Mouse (Mus musculus) c-Kit-negative CD71-positive TER-119-positive erythroid progenitor cells, embryonic 14.5 days (primary cell): ENCODE data around the gene Abca13.
"Not testable (repeated sequence)": the region's sequence is repeated elsewhere in the genome, so short reads cannot be mapped to it uniquely, and the experiment has no call there.

ENCODE experiments used
- DNase-seq: peaks from one replicate; pipeline ENCODE4 v3.0.0-alpha.2; 2013; ENCODE audit warnings: low read depth, low spot score

The Abca13 gene

GRCm38 (mm10) chr11:9191555-9192131 lies at the start of gene Abca13:
Abca13 (plus strand) TSS chr11:9191942.
- DNase-seq = no peak

- no peak for DNase-seq
These were observed 46.6 kb upstream of the Abca13 start for GRCm38 (mm10) chr11:9145113-9145512.

DNA sequence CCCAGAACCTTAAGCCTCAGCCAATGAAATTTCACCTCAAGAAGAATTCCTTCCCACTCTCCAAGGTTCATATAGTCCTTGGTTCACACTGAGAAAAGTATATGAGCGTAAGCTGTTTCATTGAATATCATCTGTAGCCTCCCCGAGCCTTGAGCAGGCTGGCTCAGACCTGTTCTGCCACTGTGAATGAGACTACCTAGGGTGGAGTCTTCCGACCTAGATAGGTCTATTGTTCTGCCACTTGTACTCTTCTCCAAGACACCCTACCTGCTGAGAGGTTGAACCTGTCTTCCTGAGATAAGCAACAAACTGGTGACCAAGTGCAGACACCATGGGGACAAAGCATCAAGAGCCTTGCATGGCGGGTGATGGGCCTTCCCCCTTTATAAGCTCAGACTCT lies 45.6 kb upstream of the Abca13 start:
- no peak for DNase-seq

DNA sequence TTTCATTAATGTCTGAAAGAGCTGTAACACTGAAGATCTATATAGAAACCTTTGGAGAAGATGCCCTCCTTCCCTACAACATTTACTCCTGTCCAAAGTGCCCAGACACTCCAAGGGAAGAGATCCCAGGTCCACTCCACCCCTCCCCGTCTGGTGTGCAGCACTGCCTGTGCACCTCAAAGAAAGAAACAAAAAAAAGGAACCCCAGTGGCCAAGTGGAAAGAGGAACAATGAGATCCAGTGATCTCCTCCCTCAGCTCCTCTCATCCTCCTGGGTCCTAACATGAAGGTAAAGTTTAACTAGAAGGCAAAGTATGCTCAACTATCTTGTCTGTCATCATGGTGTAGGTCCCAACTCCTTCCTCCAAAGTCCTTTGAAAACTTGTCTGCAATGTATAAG lies 45.1 kb upstream of the Abca13 start:
- no peak for DNase-seq

- no peak for DNase-seq
These were observed 43.5 kb upstream of the Abca13 start for GRCm38 (mm10) chr11:9148206-9148605.

GRCm38 (mm10) chr11:9150403-9150802 lies 41.3 kb upstream of the Abca13 start:
- not testable (repeated sequence) for DNase-seq

GRCm38 (mm10) chr11:9159953-9160352 lies 31.8 kb upstream of the Abca13 start:
- DNase-seq = no peak

DNA sequence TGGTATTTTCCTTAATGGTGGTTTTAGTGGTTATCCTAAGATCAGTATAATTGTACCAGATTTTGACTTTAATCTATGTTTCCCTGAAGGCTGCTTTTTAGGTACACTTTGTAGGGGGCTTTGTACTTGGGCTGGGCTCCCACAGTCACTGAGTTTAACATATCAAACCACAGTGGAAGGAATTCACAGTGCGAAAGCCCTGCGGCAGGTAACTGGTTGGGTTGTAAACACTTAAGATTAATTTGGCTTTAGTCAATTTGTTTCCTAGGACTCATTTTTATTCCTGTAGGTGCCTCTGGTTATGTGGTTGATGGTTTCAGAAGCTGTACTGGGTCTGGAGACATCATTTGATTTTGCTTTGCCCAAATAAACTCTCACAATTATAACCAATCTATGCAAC lies 24.4 kb upstream of the Abca13 start:
- DNase-seq = no peak

- no peak for DNase-seq
These were observed 10.3 kb upstream of the Abca13 start for GRCm38 (mm10) chr11:9181477-9181876.

DNA sequence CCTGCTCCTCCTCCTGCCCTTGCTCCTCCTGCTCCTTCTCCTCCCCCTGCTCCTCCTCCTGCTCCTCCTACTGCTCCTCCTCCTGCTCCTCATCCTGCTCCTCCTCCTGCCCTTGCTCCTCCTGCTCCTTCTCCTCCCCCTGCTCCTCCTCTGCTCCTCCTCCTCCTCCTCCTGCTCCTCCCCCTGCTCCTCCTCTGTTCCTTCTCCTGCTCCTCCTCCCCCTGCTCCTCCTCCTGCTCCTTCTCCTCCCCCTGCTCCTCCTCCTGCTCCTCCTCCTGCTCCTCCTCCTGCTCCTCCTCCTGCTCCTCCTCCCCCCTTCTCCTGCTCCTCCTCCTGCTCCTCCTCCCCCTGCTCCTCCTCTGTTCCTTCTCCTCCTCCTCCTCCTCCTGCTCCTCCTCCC lies 2.3 kb upstream of the Abca13 start:
- DNase-seq = not testable (repeated sequence)

GRCm38 (mm10) chr11:9190772-9191554 lies 779 bp upstream of the Abca13 start:
- DNase-seq = no peak

DNA sequence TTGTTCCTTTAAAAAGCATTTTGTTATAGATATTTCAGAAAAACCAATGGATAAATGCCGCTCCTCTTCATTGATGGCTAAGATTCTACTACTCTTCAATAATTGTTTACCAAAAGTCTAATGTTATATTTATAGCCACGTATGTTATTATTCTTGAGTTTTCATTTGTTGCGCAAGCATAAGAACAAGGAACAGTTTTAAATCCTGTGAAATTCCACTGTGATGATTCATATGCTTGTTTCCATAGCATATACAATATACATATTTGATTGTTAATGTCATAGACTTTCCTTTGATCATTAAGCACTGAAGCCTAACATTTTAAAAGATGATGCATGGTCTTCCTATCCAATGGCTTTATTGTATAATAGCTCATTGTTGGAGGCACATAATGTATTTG lies 3.1 kb downstream of the Abca13 start:
- no peak for DNase-seq

- DNase-seq = no peak
These were observed 8.1 kb downstream of the Abca13 start for GRCm38 (mm10) chr11:9199868-9200267.

DNA sequence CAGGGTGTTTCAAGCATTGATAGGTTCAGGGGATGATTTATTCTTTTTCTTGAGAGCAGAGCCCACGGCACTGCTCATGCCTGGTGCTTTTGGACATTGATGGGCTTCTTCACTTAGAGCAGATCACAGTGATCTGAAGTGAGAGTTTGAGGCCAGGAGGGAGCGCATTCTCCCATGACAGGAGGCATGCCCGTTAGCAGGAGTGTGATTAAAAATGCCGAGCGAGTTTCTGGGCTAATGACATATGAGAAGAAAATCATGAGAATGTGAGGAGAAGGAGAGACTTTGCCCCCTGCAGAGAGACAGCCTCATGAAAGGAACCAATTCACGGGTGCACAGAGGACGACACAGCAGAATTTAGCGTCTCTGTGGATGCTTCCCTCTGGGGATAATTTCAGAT lies 19.0 kb downstream of the Abca13 start:
- DNase-seq = no peak

GRCm38 (mm10) chr11:9213580-9213979 lies 21.8 kb downstream of the Abca13 start:
- DNase-seq = no peak

DNA sequence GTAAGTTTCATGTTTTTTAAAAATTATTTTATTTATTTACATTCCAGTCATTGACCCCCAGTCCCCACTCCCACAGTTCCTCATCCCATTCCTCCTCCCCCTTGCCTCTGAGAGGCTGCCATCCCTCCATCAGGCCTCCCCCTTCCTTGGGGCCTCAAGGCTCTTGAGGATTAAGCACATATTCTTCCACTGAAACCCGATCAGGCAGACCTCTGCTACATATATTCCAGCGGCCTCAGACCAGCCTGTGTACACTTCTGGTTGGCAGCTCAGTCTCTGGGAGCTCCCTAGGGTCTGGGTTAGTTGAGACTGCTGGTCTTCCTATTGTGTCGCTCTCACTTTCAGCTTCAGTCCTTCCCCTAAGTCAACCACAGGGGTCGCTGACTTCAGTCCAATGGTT lies 24.5 kb downstream of the Abca13 start:
- no peak for DNase-seq

GRCm38 (mm10) chr11:9220501-9220900 lies 28.8 kb downstream of the Abca13 start:
- no peak for DNase-seq

GRCm38 (mm10) chr11:9221646-9222045 lies 29.9 kb downstream of the Abca13 start:
- DNase-seq = no peak

GRCm38 (mm10) chr11:9226399-9226798 lies 34.7 kb downstream of the Abca13 start:
- no peak for DNase-seq

GRCm38 (mm10) chr11:9249627-9250026 lies 57.9 kb downstream of the Abca13 start:
- not testable (repeated sequence) for DNase-seq

GRCm38 (mm10) chr11:9263072-9263471 lies 71.3 kb downstream of the Abca13 start:
- DNase-seq = not testable (repeated sequence)

- no peak for DNase-seq
These were observed 77.3 kb downstream of the Abca13 start for GRCm38 (mm10) chr11:9269090-9269489.

GRCm38 (mm10) chr11:9285204-9285603 lies 93.5 kb downstream of the Abca13 start:
- DNase-seq = no peak
